Comparison of ENCODE assay signal across 15 mouse cellular contexts in genomic region chr5:63837851-63838250, GRCm38 (mm10).
"Had no signal": no experiment of that assay in that cellular context is flagged by ENCODE, and none has a peak within 500 bp of the region (broad histone marks: within the 10 kb centered on the region; RNA-seq: fewer than 3 reads in every experiment).

No protein-coding gene starts in this region.

- H3K27ac ChIP-seq: hindbrain, embryonic 14.5 days; kidney, postnatal 0 days; limb, embryonic 13.5 days; midbrain, embryonic 10.5 days; neural tube, embryonic 13.5 days had no signal

- H3K27me3 ChIP-seq: limb, embryonic 13.5 days; neural tube, embryonic 13.5 days had no signal

- H3K9me3 ChIP-seq: limb, embryonic 13.5 days; midbrain, embryonic 10.5 days; neural tube, embryonic 13.5 days had no signal

- H3K36me3 ChIP-seq: limb, embryonic 13.5 days; midbrain, embryonic 10.5 days; neural tube, embryonic 13.5 days had no signal

- H3K4me2 ChIP-seq: hindbrain, embryonic 14.5 days; limb, embryonic 13.5 days; neural tube, embryonic 13.5 days had no signal

- DNase-seq: kidney, adult 11 months; kidney, adult 9 months; kidney, postnatal 36 days; left cerebral cortex, postnatal 4 days; lung, adult 2 months; lung, postnatal 36 days; midbrain, embryonic 14.5 days; retina, postnatal 1 day; right cerebral cortex, postnatal 4 days; thymus, adult 18-20 months had no signal

- H3K9ac ChIP-seq: hindbrain, embryonic 14.5 days; limb, embryonic 13.5 days; neural tube, embryonic 13.5 days had no signal

- H3K4me3 ChIP-seq: limb, embryonic 13.5 days; midbrain, embryonic 10.5 days; neural tube, embryonic 13.5 days had no signal
